Mouse (Mus musculus) liver, adult 2 months (tissue): ENCODE data around the gene Atp10a. TPM values are rescaled to one million over a fixed set of nuclear protein-coding genes. Genes with fewer than 3 reads are reported as not detected.

Source experiments
- DNase-seq: peaks from one replicate; pipeline ENCODE4 v3.0.0-alpha.2; 2011; ENCODE audit warnings: low read depth, low spot score; ENCODE audit errors: extremely low read depth
- H3K27ac ChIP-seq: fragments of 200-500 bp; replicated peaks from 2 replicates; pipeline ENCODE4 v1.5.1; 2012; ENCODE audit warnings: low read depth, mild to moderate bottlenecking, control low read depth, inconsistent platforms, low read length; ENCODE audit not compliant: insufficient read depth
- H3K27me3 ChIP-seq: fragments of 200-500 bp; 2 replicates; pipeline ENCODE4 v1.6.1; 2012; ENCODE audit warnings: mild to moderate bottlenecking, moderate library complexity, low read length, inconsistent platforms; ENCODE audit not compliant: control insufficient read depth, insufficient read depth
- H3K36me3 ChIP-seq: fragments of 200-500 bp; 2 replicates; pipeline ENCODE4 v1.6.1; 2012; ENCODE audit warnings: low read length, inconsistent platforms; ENCODE audit not compliant: control insufficient read depth, insufficient read depth
- H3K4me1 ChIP-seq: fragments of 200-500 bp; 2 replicates; pipeline ENCODE4 v1.6.1; 2011; ENCODE audit warnings: low read length; ENCODE audit not compliant: control insufficient read depth, insufficient read depth
- H3K4me3 ChIP-seq: fragments of 200-500 bp; 2 replicates; pipeline ENCODE4 v1.5.1; 2011; ENCODE audit warnings: low read depth, mild to moderate bottlenecking, control low read depth, low read length, moderate library complexity; ENCODE audit not compliant: insufficient read depth
- H3K79me2 ChIP-seq: fragments of 200-500 bp; 2 replicates; pipeline ENCODE4 v1.6.1; 2012; ENCODE audit warnings: inconsistent platforms, mild to moderate bottlenecking, low read length, moderate library complexity; ENCODE audit not compliant: control insufficient read depth, insufficient read depth
- H3K9ac ChIP-seq: fragments of 200-500 bp; 2 replicates; pipeline ENCODE4 v1.6.1; 2012; ENCODE audit warnings: low read depth, mild to moderate bottlenecking, control low read depth, inconsistent platforms, low read length
- CTCF ChIP-seq: fragments of 200-500 bp; IDR thresholded peaks from 2 replicates; pipeline ENCODE4 v1.5.1; 2011; ENCODE audit warnings: low read depth, low read length, control low read depth
- POLR2A ChIP-seq: fragments of 200-500 bp; IDR thresholded peaks from 2 replicates; pipeline ENCODE4 v1.6.1; 2011; ENCODE audit warnings: low read length, control low read depth; ENCODE audit not compliant: insufficient read depth; ENCODE audit errors: extremely low read depth
- WGBS: fragments of 180-500 bp; shearing (Covaris S2); methylation state at CpG from one replicate; pipeline ENCODE4 v1.1.7; 2018; 5-methylcytosine and 5-hydroxymethylcytosine counted together
- polyA plus RNA-seq: library from polyadenylated mRNA; depleted of rRNA; stranded (reverse); fragments of >200 nt; gene quantifications from 2 replicates; pipeline ENCODE4 v1.2.3, GENCODE M21; 2012
- total RNA-seq: library from RNA; depleted of rRNA; stranded (reverse); fragments of >200 nt; gene quantifications from 2 replicates; pipeline ENCODE4 v1.2.3, GENCODE M21; 2014

The Atp10a gene
- total and polyA plus RNA-seq, 2 experiments, result 0.35 to 0.46 TPM

GRCm38 (mm10) chr7:58743362-58744320, 87.7 kb downstream of the Atp10a start:
- no peak overlapping the region for H3K27ac ChIP-seq
- no peak for DNase-seq
- H3K9ac ChIP-seq, result no peak overlapping the region
- no peak overlapping the region for H3K4me3 ChIP-seq
- H3K36me3 ChIP-seq, result no peaks in the 10 kb centered on the region
- H3K79me2 ChIP-seq, result no peaks in the 10 kb centered on the region
- no peaks in the 10 kb centered on the region for H3K4me1 ChIP-seq
- no peak for TF ChIP-seq CTCF
- TF ChIP-seq POLR2A, result no peak
- 84% methylated on average over 4 of the region's 4 CpGs for WGBS
- no peaks in the 10 kb centered on the region for H3K27me3 ChIP-seq

DNA sequence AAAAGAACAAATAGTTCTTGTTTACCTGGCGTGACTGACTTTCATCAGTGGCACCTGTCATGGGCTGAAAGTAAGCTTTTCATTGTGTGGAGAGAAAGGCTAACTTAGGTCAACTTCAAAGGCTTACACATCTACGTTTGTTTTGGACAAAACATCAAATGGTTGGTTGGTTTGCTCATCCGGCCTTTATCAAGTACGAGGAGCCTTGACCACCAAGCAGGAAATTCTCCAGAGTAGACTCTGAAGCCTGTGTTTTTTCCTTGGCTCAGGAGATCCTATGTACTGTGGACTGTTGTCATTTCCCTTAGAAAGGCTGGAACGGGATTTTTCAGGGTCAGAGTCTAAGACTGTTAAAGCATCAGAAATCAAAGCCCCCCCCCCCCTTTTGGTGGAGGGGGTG, 90.9 kb downstream of the Atp10a start:
- Histone ChIP-seq H3K79me2 (no peaks in the 10 kb centered on the region), H3K36me3 (no peaks in the 10 kb centered on the region), H3K9ac (no peak overlapping the region), H3K27me3 (no peaks in the 10 kb centered on the region), H3K4me3 (no peak overlapping the region), H3K27ac (no peak overlapping the region), H3K4me1 (no peaks in the 10 kb centered on the region)
- 9% methylated on average over 5 of the region's 5 CpGs for WGBS
- peak; percentile 67 for DNase-seq
- TF ChIP-seq CTCF (no peak), POLR2A (no peak)

DNA sequence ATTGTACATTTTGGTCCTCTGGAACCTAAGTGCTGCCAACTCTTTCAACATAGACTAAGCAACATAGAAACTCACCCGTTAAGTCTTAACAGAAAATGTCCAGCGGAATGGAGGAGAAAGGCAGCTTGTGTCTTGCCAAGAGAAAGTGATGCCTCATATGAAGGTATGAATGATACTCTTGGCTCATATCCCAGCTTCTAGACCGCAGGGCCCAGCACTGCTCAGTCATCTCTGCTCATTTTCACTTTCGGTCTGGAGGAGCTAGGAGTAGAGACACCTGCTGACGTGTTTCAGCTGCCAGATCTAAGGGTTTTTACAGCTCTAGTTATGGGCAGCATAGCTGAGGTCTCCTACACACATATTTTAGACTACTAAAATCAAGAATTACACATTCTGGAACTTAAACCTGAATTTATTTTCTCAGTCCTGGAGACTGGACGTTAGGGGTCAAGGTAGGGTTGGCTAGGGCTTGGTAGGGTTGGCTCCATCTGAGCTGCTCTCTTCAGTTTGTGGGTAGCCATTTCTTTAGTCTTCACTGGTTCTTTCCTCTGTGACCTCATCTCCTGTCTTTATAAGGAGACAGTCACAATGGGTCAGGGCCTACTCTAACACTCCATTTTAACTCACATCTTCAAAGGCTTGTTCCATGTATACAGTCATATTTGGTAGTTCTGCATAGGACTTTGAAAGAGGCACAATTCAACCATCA, 94.1 kb downstream of the Atp10a start:
- TF ChIP-seq POLR2A (no peak), CTCF (no peak)
- Histone ChIP-seq H3K4me3 (no peak overlapping the region), H3K4me1 (no peaks in the 10 kb centered on the region), H3K27ac (no peak overlapping the region), H3K27me3 (no peaks in the 10 kb centered on the region), H3K36me3 (no peaks in the 10 kb centered on the region), H3K9ac (no peak overlapping the region), H3K79me2 (no peaks in the 10 kb centered on the region)
- peak; percentile 6 for DNase-seq
- 90% methylated on average over 6 of the region's 6 CpGs for WGBS

- Histone ChIP-seq H3K27ac (no peak overlapping the region), H3K27me3 (no peaks in the 10 kb centered on the region), H3K9ac (no peak overlapping the region), H3K79me2 (no peaks in the 10 kb centered on the region), H3K4me1 (no peaks in the 10 kb centered on the region), H3K4me3 (no peak overlapping the region), H3K36me3 (no peaks in the 10 kb centered on the region)
- TF ChIP-seq POLR2A (no peak), CTCF (no peak)
- peak; percentile 12 for DNase-seq
- 70% methylated on average over 5 of the region's 5 CpGs for WGBS
Observed at GRCm38 (mm10) chr7:58752041-58752440, 96.1 kb downstream of the Atp10a start.

- H3K9ac ChIP-seq, result no peak overlapping the region
- no peak for DNase-seq
- no peak overlapping the region for H3K4me3 ChIP-seq
- H3K36me3 ChIP-seq, result no peaks in the 10 kb centered on the region
- no peak for TF ChIP-seq CTCF
- no peak for TF ChIP-seq POLR2A
- WGBS, result 88% methylated on average over 1 of the region's 1 CpGs
- H3K27ac ChIP-seq, result no peak overlapping the region
- no peaks in the 10 kb centered on the region for H3K4me1 ChIP-seq
- no peaks in the 10 kb centered on the region for H3K27me3 ChIP-seq
- no peaks in the 10 kb centered on the region for H3K79me2 ChIP-seq
Observed at GRCm38 (mm10) chr7:58754076-58754475, 98.1 kb downstream of the Atp10a start.
